Mouse (Mus musculus): ENCODE data around the gene Vmp1.

Gene Vmp1

GRCm38 (mm10) chr11:86584898-86585597 lies 98.6 kb downstream of the Vmp1 start:
- DNase-seq (ENCODE audit: low spot score in 2 of 2): no peak

- no peak for DNase-seq (ENCODE audit: low spot score in 2 of 2)
These were observed 99.4 kb downstream of the Vmp1 start for GRCm38 (mm10) chr11:86583990-86584897.

- DNase-seq (ENCODE audit: low spot score in 2 of 2): no peak
These were observed 100.3 kb downstream of the Vmp1 start for GRCm38 (mm10) chr11:86583313-86583825.

- DNase-seq (ENCODE audit: low spot score in 2 of 2): no peak
These were observed 100.9 kb downstream of the Vmp1 start for GRCm38 (mm10) chr11:86582543-86583260.

GRCm38 (mm10) chr11:86581943-86582542 lies 101.6 kb downstream of the Vmp1 start:
- no peak for DNase-seq (ENCODE audit: low spot score in 2 of 2)

- DNase-seq (ENCODE audit: low spot score in 2 of 2): no peak
These were observed 102.3 kb downstream of the Vmp1 start for GRCm38 (mm10) chr11:86581250-86581753.

GRCm38 (mm10) chr11:86580319-86581113 lies 103.1 kb downstream of the Vmp1 start:
- DNase-seq (ENCODE audit: low spot score in 2 of 2): no peak

- DNase-seq (ENCODE audit: low spot score in 2 of 2): no peak
These were observed 103.8 kb downstream of the Vmp1 start for GRCm38 (mm10) chr11:86579731-86580318.

GRCm38 (mm10) chr11:86578809-86579730 lies 104.6 kb downstream of the Vmp1 start:
- DNase-seq (ENCODE audit: low spot score in 2 of 2): no peak

GRCm38 (mm10) chr11:86578106-86578808 lies 105.4 kb downstream of the Vmp1 start:
- DNase-seq (ENCODE audit: low spot score in 2 of 2): no peak

- no peak for DNase-seq (ENCODE audit: low spot score in 2 of 2)
These were observed 106.4 kb downstream of the Vmp1 start for GRCm38 (mm10) chr11:86577231-86577630.

- no peak for DNase-seq (ENCODE audit: low spot score in 2 of 2)
These were observed 107.8 kb downstream of the Vmp1 start for GRCm38 (mm10) chr11:86575632-86576378.

GRCm38 (mm10) chr11:86574408-86574807 lies 109.2 kb downstream of the Vmp1 start:
- DNase-seq (ENCODE audit: low spot score in 2 of 2): no peak

GRCm38 (mm10) chr11:86573646-86574231 lies 109.9 kb downstream of the Vmp1 start:
- DNase-seq (ENCODE audit: low spot score in 2 of 2): no peak

- no peak for DNase-seq (ENCODE audit: low spot score in 2 of 2)
These were observed 111.0 kb downstream of the Vmp1 start for GRCm38 (mm10) chr11:86572623-86573022.

GRCm38 (mm10) chr11:86571871-86572270 lies 111.8 kb downstream of the Vmp1 start:
- no peak for DNase-seq (ENCODE audit: low spot score in 2 of 2)

All from spleen, postnatal 14 days (tissue).